Mouse (Mus musculus) stomach, embryonic 16.5 days (tissue): ENCODE results near the gene Tti1. TPM values are rescaled to one million over a fixed set of nuclear protein-coding genes. Genes with fewer than 3 reads are reported as not detected.

Source experiments
- ATAC-seq: fragments of 200-750 bp; cut with Nextera tagmentation; 2 replicates; pipeline ENCODE4 v1.8.0; 2017; ENCODE audit warnings: moderate number of reproducible peaks, moderate TSS enrichment; ENCODE audit not compliant: insufficient read depth, low FRiP score
- H3K27ac ChIP-seq: fragments of 300-500 bp; sonication (generic); 2 replicates; pipeline ENCODE4 v1.5.1; 2014; ENCODE audit warnings: low read length
- H3K27me3 ChIP-seq: fragments of 300-500 bp; sonication (generic); 2 replicates; pipeline ENCODE4 v1.6.1; 2014; ENCODE audit warnings: low read length, control low read depth, mixed read lengths; ENCODE audit not compliant: control insufficient read depth, insufficient read depth
- H3K36me3 ChIP-seq: fragments of 300-500 bp; sonication (generic); 2 replicates; pipeline ENCODE4 v1.6.1; 2014; ENCODE audit warnings: low read length; ENCODE audit not compliant: control insufficient read depth, insufficient read depth
- H3K4me1 ChIP-seq: fragments of 300-500 bp; sonication (generic); 2 replicates; pipeline ENCODE4 v1.6.1; 2014; ENCODE audit warnings: low read length, control low read depth, mixed read lengths; ENCODE audit not compliant: control insufficient read depth, insufficient read depth
- H3K4me2 ChIP-seq: fragments of 300-500 bp; sonication (generic); 2 replicates; pipeline ENCODE4 v1.6.1; 2014; ENCODE audit warnings: low read depth, low read length, mixed read lengths
- H3K4me3 ChIP-seq: fragments of 300-500 bp; sonication (generic); replicated peaks from 2 replicates; pipeline ENCODE4 v1.5.1; 2014; ENCODE audit warnings: mild to moderate bottlenecking, low read length
- H3K9ac ChIP-seq: fragments of 300-500 bp; sonication (generic); 2 replicates; pipeline ENCODE4 v1.6.1; 2014; ENCODE audit warnings: low read length
- H3K9me3 ChIP-seq: fragments of 300-500 bp; sonication (generic); replicated peaks from 2 replicates; pipeline ENCODE4 v1.6.1; 2016; ENCODE audit warnings: low read length, control low read depth; ENCODE audit not compliant: control insufficient read depth
- WGBS: fragments of 180-500 bp; shearing (Covaris S2); extraction: QIAGEN DNeasy Blood & Tissue Kit; methylation state at CpG from one replicate; pipeline ENCODE4 v1.1.7; 2014; 5-methylcytosine and 5-hydroxymethylcytosine counted together
- polyA plus RNA-seq: library from polyadenylated mRNA; unstranded; fragments of >200 nt; fragmentation: Nextera tagmentation; extraction: Ambion mirVana; gene quantifications from 2 replicates; pipeline ENCODE4 v1.2.1, GENCODE M21; 2015

Tti1 gene
- polyA plus RNA-seq, 1 experiment from 2014 or later = 21.0 TPM

- Histone ChIP-seq H3K27ac (no peak overlapping the region), H3K36me3 (0 out of 2 replicates have a peak, but pooled peaks cover 7% of the 10 kb centered on the region), H3K27me3 (no peaks in the 10 kb centered on the region), H3K4me2 (no peak overlapping the region), H3K4me1 (no peaks in the 10 kb centered on the region), H3K9me3 (no peaks in the 10 kb centered on the region), H3K9ac (no peak overlapping the region), H3K4me3 (no peak overlapping the region)
- 79% methylated on average over 2 of the region's 2 CpGs for WGBS
- ATAC-seq = no peak
These were observed 38.3 kb downstream of the Tti1 start for GRCm38 (mm10) chr2:157989946-157990345.

GRCm38 (mm10) chr2:157988416-157989190, 39.6 kb downstream of the Tti1 start:
- no peak overlapping the region for H3K4me3 ChIP-seq
- 0 out of 2 replicates have a peak, but pooled peaks cover 7% of the 10 kb centered on the region for H3K36me3 ChIP-seq
- WGBS = 57% methylated on average over 7 of the region's 7 CpGs
- H3K27me3 ChIP-seq = no peaks in the 10 kb centered on the region
- H3K9ac ChIP-seq = no peak overlapping the region
- no peak for ATAC-seq
- no peak overlapping the region for H3K27ac ChIP-seq
- no peaks in the 10 kb centered on the region for H3K9me3 ChIP-seq
- H3K4me2 ChIP-seq = no peak overlapping the region
- H3K4me1 ChIP-seq = no peaks in the 10 kb centered on the region

- no peak overlapping the region for H3K27ac ChIP-seq
- no peak overlapping the region for H3K4me3 ChIP-seq
- no peak for ATAC-seq
- H3K36me3 ChIP-seq = no peaks in the 10 kb centered on the region
- H3K27me3 ChIP-seq = no peaks in the 10 kb centered on the region
- no peaks in the 10 kb centered on the region for H3K9me3 ChIP-seq
- no peak overlapping the region for H3K4me2 ChIP-seq
- H3K9ac ChIP-seq = no peak overlapping the region
- H3K4me1 ChIP-seq = no peaks in the 10 kb centered on the region
- WGBS = 81% methylated on average over 6 of the region's 6 CpGs
These were observed 42.0 kb downstream of the Tti1 start for GRCm38 (mm10) chr2:157986235-157986634.

GRCm38 (mm10) chr2:157985611-157986010, 42.6 kb downstream of the Tti1 start:
- 86% methylated on average over 4 of the region's 4 CpGs for WGBS
- H3K9ac ChIP-seq = no peak overlapping the region
- ATAC-seq = no peak
- no peaks in the 10 kb centered on the region for H3K9me3 ChIP-seq
- no peak overlapping the region for H3K27ac ChIP-seq
- no peaks in the 10 kb centered on the region for H3K27me3 ChIP-seq
- H3K36me3 ChIP-seq = no peaks in the 10 kb centered on the region
- no peaks in the 10 kb centered on the region for H3K4me1 ChIP-seq
- H3K4me2 ChIP-seq = no peak overlapping the region
- no peak overlapping the region for H3K4me3 ChIP-seq

GRCm38 (mm10) chr2:157983276-157983675, 45.0 kb downstream of the Tti1 start:
- Histone ChIP-seq H3K9me3 (no peaks in the 10 kb centered on the region), H3K4me2 (no peak overlapping the region), H3K9ac (no peak overlapping the region), H3K36me3 (no peaks in the 10 kb centered on the region), H3K4me1 (no peaks in the 10 kb centered on the region), H3K4me3 (no peak overlapping the region), H3K27ac (no peak overlapping the region), H3K27me3 (no peaks in the 10 kb centered on the region)
- ATAC-seq = no peak
- WGBS = 91% methylated on average over 4 of the region's 4 CpGs

- no peak for ATAC-seq
- Histone ChIP-seq H3K27ac (no peak overlapping the region), H3K4me1 (no peaks in the 10 kb centered on the region), H3K27me3 (no peaks in the 10 kb centered on the region), H3K4me3 (no peak overlapping the region), H3K9me3 (no peaks in the 10 kb centered on the region), H3K36me3 (no peaks in the 10 kb centered on the region), H3K4me2 (no peak overlapping the region), H3K9ac (no peak overlapping the region)
- WGBS = 78% methylated on average over 3 of the region's 3 CpGs
These were observed 45.5 kb downstream of the Tti1 start for GRCm38 (mm10) chr2:157982727-157983126.

- Histone ChIP-seq H3K36me3 (no peaks in the 10 kb centered on the region), H3K4me1 (no peaks in the 10 kb centered on the region), H3K9me3 (no peaks in the 10 kb centered on the region), H3K4me3 (no peak overlapping the region), H3K4me2 (no peak overlapping the region), H3K27ac (no peak overlapping the region), H3K27me3 (no peaks in the 10 kb centered on the region; the same call in 1 of the 2 replicates), H3K9ac (no peak overlapping the region)
- ATAC-seq = no peak
- 57% methylated on average over 5 of the region's 5 CpGs for WGBS
These were observed 49.0 kb downstream of the Tti1 start for GRCm38 (mm10) chr2:157979241-157979640.

- no peak overlapping the region for H3K27ac ChIP-seq
- H3K4me2 ChIP-seq = no peak overlapping the region
- no peak overlapping the region for H3K4me3 ChIP-seq
- no peak overlapping the region for H3K9ac ChIP-seq
- H3K9me3 ChIP-seq = no peaks in the 10 kb centered on the region
- no peaks in the 10 kb centered on the region for H3K4me1 ChIP-seq
- no peaks in the 10 kb centered on the region; the same call in 1 of the 2 replicates for H3K27me3 ChIP-seq
- WGBS = 3% methylated on average over 7 of the region's 7 CpGs
- no peaks in the 10 kb centered on the region for H3K36me3 ChIP-seq
- ATAC-seq = no peak
These were observed 52.6 kb downstream of the Tti1 start for GRCm38 (mm10) chr2:157975595-157975994.

- Histone ChIP-seq H3K4me3 (no peak overlapping the region), H3K36me3 (no peaks in the 10 kb centered on the region), H3K4me2 (no peak overlapping the region), H3K9ac (no peak overlapping the region), H3K27ac (no peak overlapping the region), H3K27me3 (no peaks in the 10 kb centered on the region; the same call in 1 of the 2 replicates), H3K9me3 (no peaks in the 10 kb centered on the region), H3K4me1 (no peaks in the 10 kb centered on the region)
- WGBS = 4% methylated on average over 23 of the region's 23 CpGs
- ATAC-seq = no peak
These were observed 53.4 kb downstream of the Tti1 start for GRCm38 (mm10) chr2:157974604-157975501.
